Mouse (Mus musculus): ENCODE results near the gene Nr1i3.
A peak's percentile ranks its signal among the peaks of the same experiment; 100 is the strongest.

Gene Nr1i3

DNA sequence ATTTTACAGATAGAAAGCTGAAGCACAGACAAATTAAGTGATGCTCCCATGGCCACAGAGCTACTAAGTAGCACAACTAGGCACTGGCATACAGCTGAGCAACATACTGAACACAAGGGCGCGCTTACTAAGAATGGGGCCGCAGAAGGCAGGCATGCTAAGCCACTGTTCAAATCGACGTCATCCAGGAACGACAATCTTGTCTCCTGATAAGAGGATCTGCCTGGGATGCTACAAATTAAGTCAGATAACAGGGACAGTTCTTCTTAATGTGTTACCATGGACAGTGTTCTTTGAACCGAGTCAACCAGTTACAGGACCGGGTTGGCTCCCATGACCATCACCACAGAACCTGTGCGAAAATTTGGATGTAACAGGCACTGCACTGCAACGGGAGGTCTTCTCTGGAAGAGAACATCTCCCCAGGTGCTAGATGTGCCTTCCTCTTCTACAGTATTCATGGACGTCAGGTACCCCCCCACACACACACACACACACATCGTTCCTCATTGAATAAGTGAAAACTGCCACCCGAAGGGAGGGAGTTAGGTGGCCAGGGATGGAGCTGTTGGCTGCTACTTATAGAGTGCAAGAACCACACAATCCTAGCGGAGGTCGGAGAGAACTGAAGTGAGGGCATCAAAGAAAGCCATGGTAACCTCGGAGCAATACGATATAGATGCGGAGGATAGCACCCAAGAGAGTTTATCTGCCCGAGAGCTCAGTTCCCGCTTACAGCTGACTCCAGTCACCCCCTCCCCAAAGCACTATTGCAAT, 18.5 kb upstream of the Nr1i3 start:
- no peak for DNase-seq (ENCODE audit: low spot score in 2 of 2)

DNA sequence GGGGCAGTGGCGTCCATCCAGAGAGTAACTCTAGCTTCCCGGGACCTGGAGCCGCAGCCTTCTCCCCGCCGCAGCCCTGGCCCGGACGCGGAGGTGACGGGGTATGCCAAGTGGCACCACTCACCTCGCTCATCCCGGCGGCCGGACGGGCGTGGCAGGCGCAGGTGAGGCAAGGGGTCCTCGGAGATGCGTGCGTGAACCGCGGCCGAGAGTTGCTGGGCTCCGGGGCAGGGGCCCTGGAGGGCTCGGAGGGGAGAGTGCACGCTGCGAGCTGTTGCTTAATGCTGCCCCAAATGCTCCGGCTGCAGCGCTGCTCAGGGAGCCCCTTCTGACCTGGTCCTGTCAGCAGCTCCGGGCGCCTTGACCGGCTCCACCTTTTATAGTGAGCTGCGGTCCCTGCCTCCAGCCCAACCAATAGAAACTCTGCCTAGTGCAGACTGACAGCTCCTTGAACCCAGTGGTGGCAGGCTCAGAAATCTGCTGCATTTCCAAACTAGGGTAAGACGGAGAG, 17.8 kb upstream of the Nr1i3 start, which contains the start of gene Pcp4l1:
Gene Pcp4l1, minus strand, starts transcription at position 382 of the 511 bp plus-strand sequence.
- peak in 1 of 2 experiments; percentile 60 for DNase-seq (ENCODE audit: low spot score in 2 of 2)

DNA sequence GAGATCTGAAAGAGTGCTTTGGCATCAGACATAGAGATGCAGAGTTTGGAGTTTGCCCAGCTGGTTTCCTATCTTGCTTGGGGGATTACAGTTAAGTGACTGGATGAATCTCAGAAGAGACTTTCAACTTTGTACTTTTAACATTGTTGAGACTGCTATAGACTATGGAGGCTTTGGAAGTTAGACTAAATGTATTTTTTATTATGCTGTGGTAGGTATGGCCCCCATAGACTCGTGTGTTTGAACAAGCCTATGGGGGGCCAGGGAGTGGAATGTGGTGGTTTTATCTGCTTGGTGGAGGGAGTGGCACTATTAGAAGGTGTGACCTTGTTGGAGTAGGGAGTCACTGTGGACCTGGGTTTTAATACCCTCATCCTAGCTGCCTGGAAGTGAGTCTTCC, 14.2 kb upstream of the Nr1i3 start:
- DNase-seq (ENCODE audit: low spot score in 2 of 2) = no peak

DNA sequence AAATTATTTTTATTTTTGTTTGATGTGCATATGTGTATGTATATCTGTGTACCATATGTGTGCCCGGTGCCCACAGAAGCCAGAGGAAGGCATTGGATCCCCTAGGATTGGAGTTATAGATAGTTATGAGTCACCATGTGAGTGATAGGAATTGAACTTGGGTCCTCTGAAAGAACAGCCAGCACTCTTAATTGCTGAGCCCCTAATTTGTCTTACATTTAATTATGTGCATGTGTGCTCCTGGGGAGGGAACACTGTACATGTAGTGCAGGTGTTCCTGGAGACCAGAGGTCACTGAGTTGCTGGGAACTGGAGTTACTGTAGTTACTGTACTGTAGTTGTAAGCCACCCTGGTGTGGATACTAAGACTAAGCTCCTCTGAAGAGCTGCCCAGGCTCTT, 13.0 kb upstream of the Nr1i3 start:
- DNase-seq (ENCODE audit: low spot score in 2 of 2) = no peak

DNA sequence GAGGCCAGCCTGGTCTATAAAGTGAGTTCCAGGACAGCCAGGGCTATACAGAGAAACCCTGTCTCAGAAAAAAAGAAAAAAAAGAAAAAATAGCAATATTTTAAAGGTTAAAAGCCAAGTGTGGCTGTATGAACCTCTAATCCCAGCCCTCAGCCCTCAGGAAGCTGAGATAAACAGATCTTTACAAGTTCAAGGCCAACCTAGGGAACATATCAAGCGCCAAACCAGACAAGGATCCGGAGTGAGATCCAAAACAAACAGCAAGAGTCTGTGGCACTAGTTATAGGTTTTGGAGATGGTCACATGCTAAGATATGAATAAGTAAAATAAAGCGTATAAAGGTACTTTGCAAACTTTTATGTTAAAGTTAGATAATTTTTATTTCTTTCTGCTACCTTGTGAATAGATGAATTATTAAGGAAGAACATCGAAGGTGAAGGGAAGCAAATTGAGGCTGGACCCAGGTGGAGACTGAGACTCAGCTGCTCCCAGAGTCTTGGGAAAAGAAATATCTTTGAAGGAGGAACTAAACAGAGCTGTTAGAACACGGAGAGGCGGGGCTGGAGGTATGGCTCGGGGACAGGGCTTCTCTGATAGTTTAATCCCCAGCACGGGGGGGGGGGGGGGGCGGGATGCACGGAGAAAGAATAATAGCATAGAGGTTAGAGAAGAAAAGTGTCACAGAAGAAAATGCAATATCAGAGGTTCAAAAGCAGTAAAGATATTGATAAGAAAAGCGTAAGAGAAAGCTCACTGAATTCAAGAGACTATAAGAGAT, 10.1 kb upstream of the Nr1i3 start:
- no peak for DNase-seq (ENCODE audit: low spot score in 2 of 2)

DNA sequence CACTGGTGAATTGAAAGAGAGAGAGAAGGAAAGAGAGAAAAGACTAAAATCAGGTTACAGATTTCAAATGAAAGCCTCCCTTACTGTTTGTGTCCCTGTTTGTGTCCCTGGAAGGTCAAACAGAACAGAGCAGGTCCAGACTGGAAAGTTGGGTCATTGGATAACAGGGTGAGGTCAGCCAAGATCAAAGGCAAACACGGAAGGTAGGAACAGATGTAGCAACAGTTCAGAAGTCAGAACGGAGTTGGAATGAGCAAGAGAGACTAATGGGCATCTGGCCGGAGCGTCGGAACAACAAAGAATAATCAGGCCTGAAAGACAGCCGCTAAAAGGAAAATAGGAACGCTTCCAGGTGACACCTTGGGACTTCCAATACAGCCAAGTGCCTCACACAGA, 9.5 kb upstream of the Nr1i3 start:
- no peak for DNase-seq (ENCODE audit: low spot score in 2 of 2)

DNA sequence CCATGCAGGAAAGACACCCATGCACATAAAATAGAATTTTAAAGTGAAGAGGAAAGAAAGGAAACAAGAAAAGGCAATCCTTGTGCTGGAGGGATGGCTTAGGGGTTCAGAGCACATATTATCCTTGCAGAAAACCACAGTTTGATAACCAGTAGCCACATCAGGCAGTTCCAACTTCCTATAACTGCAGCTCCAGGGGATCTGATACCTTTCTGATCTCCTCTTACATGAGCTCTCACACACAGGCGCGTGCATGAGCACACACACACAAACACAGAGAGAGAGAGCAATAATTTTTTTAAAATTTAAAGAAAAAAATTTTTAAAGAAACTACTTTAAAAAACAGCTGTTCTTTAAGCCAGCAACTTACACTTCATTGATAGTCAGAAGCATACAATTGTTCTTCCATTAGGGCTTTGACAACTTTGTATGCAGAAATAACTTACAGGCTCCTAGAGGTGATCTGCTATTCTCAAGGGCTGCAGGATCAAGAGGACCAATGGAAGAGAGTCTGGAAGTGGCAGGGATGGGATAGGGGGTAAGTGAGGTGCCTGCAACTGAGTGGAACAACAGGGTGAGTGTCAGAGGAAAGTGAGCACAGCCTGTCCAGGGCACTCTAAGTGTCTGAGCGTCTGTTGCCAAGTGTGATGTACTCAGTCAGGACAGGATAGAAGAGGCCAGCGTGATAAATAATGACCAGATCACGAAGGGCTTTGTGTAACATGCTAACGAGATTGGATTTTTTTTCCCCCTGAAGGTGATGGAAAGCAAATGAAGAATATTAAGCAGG, 7.9 kb upstream of the Nr1i3 start:
- no peak for DNase-seq (ENCODE audit: low spot score in 2 of 2)

DNA sequence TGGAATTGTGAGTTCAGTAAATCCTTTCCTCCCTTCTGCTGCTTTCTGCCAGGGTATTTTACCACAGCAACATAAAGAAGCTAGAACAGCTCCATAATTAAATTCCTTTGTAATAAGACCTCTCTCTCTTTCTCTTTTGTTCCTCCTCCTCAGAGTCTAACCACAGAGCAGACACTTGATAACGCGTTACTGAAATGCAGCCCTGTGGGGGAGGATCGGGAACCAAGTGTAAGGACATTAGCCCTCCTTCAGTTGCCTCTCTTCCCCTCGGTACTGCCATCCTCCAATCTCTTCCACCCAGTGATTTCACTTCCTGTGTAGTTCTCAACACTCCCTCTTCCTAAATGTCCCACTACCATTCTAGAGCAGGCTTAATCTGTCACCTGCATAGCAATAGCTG, 4.4 kb upstream of the Nr1i3 start:
- DNase-seq (ENCODE audit: low spot score in 2 of 2) = no peak

DNA sequence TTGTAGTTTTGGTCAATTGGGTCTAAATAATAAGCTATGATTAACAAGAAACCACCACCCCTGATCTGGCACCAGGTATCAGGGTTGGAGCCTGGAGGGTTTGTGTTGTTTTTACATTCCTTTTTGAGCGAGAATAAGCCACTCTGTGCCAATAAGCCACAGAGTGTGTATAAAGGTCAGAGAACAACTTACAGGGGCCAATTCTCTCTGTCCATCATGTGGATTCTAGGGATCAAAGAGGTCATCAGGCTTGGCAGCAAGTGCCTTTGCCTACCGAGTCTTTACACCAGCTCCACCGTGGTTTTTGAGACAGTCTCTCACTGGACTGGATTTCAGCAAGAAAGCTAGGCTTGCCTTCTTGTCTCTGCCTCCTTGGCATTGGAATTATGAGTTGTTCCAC, 916 bp upstream of the Nr1i3 start:
- no peak for DNase-seq (ENCODE audit: low spot score in 2 of 2)

DNA sequence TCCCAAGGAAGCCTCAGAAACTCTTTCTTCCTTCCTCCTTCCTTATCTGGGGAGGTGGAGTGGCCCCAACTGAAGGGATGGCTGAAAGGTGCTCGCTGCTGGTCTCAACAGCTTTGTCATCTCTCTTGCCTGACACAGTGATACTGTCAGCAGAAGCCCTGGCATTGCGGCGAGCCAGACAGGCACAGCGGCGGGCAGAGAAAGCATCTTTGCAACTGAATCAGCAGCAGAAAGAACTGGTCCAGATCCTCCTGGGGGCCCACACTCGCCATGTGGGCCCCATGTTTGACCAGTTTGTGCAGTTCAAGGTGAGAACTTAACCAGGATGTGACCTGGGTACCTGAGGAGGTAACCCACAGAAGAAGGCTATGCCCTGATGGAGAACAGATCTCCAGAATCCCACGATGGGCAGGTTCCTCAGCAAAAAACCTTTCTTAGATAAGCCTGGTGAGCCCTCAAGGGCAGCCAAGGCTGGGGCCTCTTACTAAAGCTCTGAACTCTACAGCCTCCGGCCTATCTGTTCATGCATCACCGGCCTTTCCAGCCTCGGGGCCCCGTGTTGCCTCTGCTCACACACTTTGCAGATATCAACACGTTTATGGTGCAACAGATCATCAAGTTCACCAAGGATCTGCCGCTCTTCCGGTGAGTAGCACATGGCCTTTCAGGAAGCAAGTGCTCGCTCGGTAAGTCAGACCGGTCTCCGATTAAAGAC, 2.6 kb downstream of the Nr1i3 start:
- no peak for DNase-seq (ENCODE audit: low spot score in 2 of 2)

DNA sequence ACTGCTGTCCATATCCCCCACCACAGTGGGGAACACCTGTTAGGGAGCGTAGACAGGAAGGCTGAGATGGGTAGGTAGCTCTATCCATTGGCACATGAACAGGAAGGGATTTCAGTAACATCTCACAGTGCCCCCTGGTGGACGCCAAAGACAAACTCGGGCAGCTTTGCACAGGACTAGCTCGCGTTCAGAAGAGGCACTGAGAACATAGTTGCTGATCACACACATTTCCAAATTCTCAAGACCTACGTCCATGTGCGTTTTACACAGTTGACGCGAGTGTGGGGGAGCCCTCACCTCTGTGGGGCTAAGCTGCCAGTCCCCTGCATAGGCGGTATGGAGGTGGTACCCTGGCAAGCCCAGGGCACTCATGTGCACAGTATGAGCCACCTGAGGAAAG, 7.1 kb downstream of the Nr1i3 start:
- peak; percentile 80 to 87 for DNase-seq (ENCODE audit: low spot score in 2 of 2)

DNA sequence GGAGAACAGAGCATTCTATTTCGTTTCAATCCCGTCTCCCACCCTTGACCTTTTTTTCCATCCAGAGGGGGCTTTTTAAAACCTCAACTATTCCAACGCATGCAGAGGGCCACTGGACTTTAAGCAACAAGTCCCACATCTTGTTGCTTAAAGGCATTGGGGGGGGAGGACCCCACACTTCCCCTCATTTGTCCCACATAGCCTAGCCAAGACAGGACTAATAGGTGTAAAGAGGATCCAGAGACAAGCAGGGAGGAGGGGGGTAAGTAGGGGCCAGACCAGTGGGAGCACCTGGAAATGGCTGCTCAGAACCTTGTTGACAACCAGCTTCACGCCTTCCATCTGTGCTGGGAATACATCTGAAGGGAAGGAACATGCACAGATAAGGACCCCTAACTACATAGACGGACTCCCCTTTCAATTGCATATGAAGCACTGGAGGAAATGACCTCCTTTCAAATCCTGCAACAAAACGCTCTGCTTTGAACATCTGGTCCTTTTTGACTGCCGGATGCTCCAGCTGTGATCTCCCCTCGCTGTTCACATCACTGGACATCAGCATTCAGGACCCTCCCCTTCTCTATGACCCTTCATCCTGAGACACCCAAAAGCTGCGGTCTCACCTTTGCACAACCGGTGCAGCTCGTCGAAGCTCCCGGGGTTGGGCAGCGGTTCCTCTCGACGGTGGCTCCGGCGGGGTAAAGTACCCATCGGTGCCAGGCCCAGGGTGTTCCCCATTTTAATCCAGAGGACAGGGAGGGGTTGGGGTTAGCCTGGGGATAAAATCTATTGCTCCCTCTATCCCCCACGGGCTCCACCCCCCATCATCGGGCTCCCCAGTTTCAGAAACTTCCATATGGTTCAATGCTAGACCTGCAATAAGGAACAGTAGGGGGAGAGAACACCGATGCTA, 7.8 kb downstream of the Nr1i3 start:
- DNase-seq (ENCODE audit: low spot score in 2 of 2) = peak; percentile 17 to 23

DNA sequence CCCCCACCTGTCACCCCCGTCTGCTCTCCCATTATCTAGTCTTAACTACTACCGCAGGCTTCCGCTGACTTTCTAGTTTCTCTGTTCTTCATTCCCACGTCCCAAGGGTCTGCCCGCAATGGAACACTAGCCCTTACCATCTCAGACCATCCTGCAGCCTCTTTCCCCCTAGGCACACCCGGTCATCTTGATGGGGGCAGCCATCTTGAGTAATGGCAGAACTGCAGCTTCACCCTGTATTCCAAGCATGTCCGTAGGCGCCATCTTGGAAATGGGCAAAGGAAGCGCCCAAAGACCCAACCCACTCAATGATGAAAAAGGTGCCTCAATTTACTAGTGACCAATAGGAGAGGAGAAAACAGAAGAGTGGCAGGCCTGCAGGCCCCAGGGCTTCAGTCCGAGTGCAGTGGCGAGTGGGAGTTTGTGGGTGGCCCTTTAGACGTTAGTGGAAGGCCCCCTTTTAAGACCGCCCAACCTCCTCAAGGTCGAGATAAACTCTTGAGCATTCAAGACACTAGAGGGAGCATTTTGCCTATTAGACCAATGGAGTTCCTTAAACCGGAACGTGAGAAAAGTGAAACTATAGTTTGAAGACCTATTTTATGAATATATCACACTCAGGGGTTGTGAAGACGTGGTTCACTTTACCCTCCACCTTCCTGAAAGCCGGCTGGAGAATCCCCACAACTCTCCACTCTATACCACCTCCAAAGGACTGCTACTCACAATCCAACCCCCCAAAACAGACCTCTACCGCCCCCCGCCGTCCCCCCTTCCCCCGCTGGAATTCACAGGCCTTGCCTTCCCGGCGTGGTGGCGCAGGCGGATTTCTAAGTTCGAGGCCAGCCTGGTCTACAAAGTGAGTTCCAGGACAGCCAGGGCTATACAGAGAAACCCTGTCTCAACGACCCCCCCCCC, 8.7 kb downstream of the Nr1i3 start, which contains the start of gene Tomm40l:
Gene Tomm40l, minus strand, starts transcription at position 277 of the 918 bp plus-strand sequence.
- DNase-seq (ENCODE audit: low spot score in 2 of 2) = peak; percentile 89 to 98

DNA sequence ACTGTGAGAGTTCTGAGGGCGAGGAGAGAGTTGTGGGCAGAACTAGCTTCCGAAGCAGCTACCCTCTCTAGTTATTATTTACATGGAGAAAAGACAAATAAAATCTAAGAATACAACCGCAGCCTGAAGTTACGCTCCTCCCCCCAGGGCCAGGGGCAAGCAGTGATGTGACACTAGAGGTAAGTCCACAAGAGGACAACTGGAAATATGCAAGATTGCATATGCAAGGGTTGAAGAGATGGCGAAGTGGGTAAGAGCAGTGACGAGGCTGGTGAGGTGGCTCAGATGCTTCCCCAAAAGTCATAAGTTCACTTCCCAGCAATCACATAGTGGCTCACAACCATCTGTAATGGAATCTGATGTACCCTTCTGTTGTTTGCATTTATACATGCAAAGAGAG, 9.4 kb downstream of the Nr1i3 start:
- no peak for DNase-seq (ENCODE audit: low spot score in 2 of 2)

DNA sequence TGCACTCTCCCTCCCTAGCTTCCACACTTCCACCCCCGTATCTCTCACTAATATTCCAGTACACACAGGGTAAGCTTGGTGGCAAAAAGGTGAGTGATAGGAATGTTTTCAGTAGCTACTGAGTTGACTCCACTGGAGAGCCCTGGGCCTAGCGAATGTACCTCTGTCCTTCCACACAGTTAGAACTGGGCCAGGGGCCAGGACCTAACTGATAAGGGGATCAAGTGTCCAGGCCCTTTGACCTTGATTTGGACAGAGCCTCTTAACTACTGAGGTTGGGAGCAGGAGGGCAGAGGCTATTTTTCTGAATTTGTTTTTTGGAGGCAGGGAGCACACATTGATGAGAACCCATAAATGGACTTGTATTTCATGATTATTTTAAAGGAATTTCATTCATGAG, 10.0 kb downstream of the Nr1i3 start:
- DNase-seq (ENCODE audit: low spot score in 2 of 2) = no peak

DNA sequence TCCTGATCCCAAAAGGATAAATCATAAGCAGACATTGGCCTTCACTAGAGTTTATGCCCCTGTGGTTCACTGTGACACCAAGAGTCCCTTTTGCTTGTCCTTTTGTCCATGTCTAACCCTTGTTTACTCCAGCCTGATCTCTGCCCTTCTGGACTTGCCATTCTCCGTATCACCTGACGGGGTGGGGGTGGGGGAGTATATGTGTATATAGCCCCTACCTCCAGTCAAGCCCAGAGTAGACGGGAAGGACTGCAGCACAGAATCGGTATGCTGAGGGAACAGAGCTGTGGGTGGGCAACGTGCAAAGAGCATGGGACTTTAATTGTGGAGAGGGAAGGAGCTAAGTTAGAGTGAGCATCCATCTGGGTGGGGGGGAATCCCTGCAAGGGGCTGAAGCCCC, 11.1 kb downstream of the Nr1i3 start, which contains the start of gene Apoa2:
Gene Apoa2, plus strand, starts transcription at position 198 of the 400 bp plus-strand sequence.
- no peak for DNase-seq (ENCODE audit: low spot score in 2 of 2)

DNA sequence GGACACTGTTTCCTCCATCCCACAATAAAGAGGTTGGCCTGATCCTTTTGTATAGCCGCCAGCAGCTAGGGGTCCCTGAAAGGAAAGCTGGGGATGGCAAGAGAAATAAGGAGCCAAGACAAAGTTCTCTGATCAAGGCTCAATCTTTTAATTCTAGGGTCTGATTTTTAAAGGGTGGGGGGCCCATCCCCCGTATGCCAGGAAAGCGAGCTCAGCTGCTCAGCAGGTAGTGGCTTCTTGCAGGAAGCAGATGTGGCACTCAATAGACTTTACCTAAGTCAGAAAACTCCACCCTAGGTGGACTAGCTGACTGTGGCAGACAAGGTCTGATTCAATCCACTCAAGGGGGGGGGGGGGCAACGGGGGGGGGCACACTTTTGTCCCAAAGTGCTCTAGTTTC, 13.0 kb downstream of the Nr1i3 start:
- no peak for DNase-seq (ENCODE audit: low spot score in 2 of 2)

DNA sequence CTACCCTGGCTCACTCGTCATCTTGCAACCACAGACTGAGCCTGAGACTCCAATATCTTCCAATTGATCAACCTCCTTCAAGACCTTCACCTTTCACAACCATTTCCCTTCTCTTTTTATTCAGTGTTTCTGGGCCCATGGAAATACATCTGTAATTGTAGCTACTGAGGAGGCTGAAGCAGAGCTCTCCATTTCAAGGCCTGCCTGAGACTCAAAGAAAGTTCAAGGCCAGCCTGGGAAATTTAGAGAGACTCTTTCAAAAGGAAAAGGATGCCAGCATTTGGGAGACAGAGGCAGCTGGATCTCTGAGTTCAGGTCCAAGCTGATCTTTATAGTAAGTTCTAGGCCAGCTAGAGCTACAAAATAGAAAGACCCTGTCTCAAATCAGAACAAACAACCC, 14.1 kb downstream of the Nr1i3 start:
- no peak for DNase-seq (ENCODE audit: low spot score in 2 of 2)

DNA sequence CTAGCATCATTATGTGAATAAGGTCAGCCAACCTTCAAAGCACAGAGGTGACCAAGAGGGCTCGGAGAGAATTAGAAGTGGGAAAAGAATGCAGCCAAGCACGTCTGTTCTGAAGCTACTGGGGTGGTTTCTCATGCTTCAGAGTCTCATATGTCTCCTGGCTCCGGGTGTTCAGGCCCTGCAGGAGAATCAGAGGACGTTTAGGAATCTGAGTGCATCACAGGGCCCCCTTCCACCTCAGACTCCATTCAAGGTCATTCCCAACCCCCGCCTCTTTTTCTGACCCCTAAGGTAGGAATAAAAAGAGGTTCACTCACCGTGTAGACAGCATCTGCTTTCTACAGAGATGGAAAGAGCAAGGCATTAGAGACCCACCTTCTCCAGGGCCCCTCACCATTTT, 16.0 kb downstream of the Nr1i3 start:
- DNase-seq (ENCODE audit: low spot score in 2 of 2) = no peak

Data from frontal cortex, postnatal 14 days (tissue).